Mouse (Mus musculus) kidney, embryonic 14.5 days (tissue): ENCODE results near the gene Blm. TPM values are rescaled to one million over a fixed set of nuclear protein-coding genes. Genes with fewer than 3 reads are reported as not detected.

ENCODE experiments used
- ATAC-seq: fragments of 200-750 bp; cut with Nextera tagmentation; 2 replicates; pipeline ENCODE4 v1.8.0; 2017; ENCODE audit warnings: moderate number of reproducible peaks, mild to moderate bottlenecking, moderate TSS enrichment, moderate library complexity; ENCODE audit not compliant: low FRiP score, low TSS enrichment
- H3K27ac ChIP-seq: fragments of 300-500 bp; sonication (generic); 2 replicates; pipeline ENCODE4 v1.5.1; 2014; ENCODE audit warnings: low read depth, mild to moderate bottlenecking, low read length, moderate library complexity, mixed read lengths
- H3K27me3 ChIP-seq: fragments of 300-500 bp; sonication (generic); 2 replicates; pipeline ENCODE4 v1.6.1; 2014; ENCODE audit warnings: mild to moderate bottlenecking, low read length; ENCODE audit not compliant: control insufficient read depth, insufficient read depth
- H3K36me3 ChIP-seq: fragments of 300-500 bp; sonication (generic); 2 replicates; pipeline ENCODE4 v1.6.1; 2014; ENCODE audit warnings: low read length, mixed read lengths; ENCODE audit not compliant: control insufficient read depth, insufficient read depth
- H3K4me1 ChIP-seq: fragments of 300-500 bp; sonication (generic); 2 replicates; pipeline ENCODE4 v1.6.1; 2014; ENCODE audit warnings: low read length, mixed read lengths; ENCODE audit not compliant: control insufficient read depth, insufficient read depth
- H3K4me2 ChIP-seq: fragments of 300-500 bp; sonication (generic); replicated peaks from 2 replicates; pipeline ENCODE4 v1.6.1; 2014; ENCODE audit warnings: low read depth, mild to moderate bottlenecking, low read length
- H3K4me3 ChIP-seq: fragments of 300-500 bp; sonication (generic); 2 replicates; pipeline ENCODE4 v1.5.1; 2014; ENCODE audit warnings: mild to moderate bottlenecking, low read length
- H3K9ac ChIP-seq: fragments of 300-500 bp; sonication (generic); 2 replicates; pipeline ENCODE4 v1.6.1; 2014; ENCODE audit warnings: low read depth, mild to moderate bottlenecking, low read length, moderate library complexity
- H3K9me3 ChIP-seq: fragments of 300-500 bp; sonication (generic); 2 replicates; pipeline ENCODE4 v1.6.1; 2016; ENCODE audit warnings: low read length; ENCODE audit not compliant: control insufficient read depth
- WGBS: fragments of 180-500 bp; shearing (Covaris S2); extraction: QIAGEN DNeasy Blood & Tissue Kit; methylation state at CpG from one replicate; pipeline ENCODE4 v1.1.7; 2014; 5-methylcytosine and 5-hydroxymethylcytosine counted together
- polyA plus RNA-seq: library from polyadenylated mRNA; unstranded; fragments of >200 nt; fragmentation: Nextera tagmentation; extraction: Ambion mirVana; gene quantifications from 2 replicates; pipeline ENCODE4 v1.2.1, GENCODE M21; 2014

Blm gene
- polyA plus RNA-seq, result 24.1 and 34.5 TPM in 2 replicates

DNA sequence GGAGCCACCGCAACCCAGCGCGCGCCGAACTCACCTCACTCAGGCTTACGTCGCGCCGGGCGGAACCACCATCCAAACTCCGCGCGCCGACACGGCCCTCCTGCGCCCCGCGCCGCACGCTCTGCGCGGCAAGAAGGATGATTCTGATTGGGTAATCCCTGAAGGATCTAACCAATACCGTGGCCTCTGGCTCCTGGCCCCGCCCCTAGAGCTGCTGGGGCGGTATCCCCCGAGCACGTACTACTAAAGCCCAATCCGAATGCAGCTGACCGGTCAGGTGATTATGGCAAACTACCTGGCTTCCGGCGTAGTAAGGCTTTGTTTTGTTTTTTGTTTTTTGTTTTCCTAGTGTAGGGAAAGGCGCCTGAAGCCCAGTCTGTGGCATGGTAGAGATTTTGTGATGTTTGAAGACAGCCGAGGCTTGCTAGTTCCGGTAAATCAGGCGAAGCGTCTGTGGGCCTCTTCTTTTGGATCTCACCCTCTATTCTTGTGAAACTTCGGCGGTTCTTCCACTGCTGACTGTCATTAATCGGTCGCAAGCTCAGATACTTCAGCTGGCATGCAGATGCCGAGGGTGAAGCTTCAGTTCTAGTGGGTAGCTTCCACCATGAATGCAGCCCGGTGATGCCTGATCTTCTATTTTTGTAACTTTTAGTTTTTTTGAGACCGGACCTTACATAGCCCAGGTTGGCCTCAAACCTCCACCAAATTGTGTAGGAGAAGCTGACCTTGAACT lies at the start of gene Blm:
Gene Blm (minus strand): TSS at position 111 of the 736 bp plus-strand sequence.
- H3K9ac ChIP-seq, result peak within 1 kb of the TSS; percentile 83
- H3K36me3 ChIP-seq, result no peaks in the 10 kb centered on the region
- WGBS, result under 1% methylated on average over 43 of the region's 43 CpGs
- no peaks in the 10 kb centered on the region for H3K27me3 ChIP-seq
- peak within 1 kb of the TSS; percentile 90 for H3K4me2 ChIP-seq
- peak within 1 kb of the TSS; percentile 77 for H3K27ac ChIP-seq
- H3K4me3 ChIP-seq, result peak within 1 kb of the TSS; percentile 61
- ATAC-seq, result peak; percentile 100
- H3K4me1 ChIP-seq, result peaks cover 11% of the 10 kb centered on the region; the same call in 1 of the 2 replicates
- H3K9me3 ChIP-seq, result no peaks in the 10 kb centered on the region

GRCm38 (mm10) chr7:80583981-80584380 lies 49.1 kb upstream of the Blm start:
- H3K27ac ChIP-seq, result no peak overlapping the region
- no peak overlapping the region for H3K9ac ChIP-seq
- H3K27me3 ChIP-seq, result no peaks in the 10 kb centered on the region
- H3K4me1 ChIP-seq, result peaks cover 29% of the 10 kb centered on the region
- peaks cover 5% of the 10 kb centered on the region for H3K36me3 ChIP-seq
- no peak overlapping the region for H3K4me2 ChIP-seq
- peak; percentile 50 for ATAC-seq
- no peak overlapping the region for H3K4me3 ChIP-seq
- 28% methylated on average over 6 of the region's 6 CpGs for WGBS
- no peaks in the 10 kb centered on the region for H3K9me3 ChIP-seq

DNA sequence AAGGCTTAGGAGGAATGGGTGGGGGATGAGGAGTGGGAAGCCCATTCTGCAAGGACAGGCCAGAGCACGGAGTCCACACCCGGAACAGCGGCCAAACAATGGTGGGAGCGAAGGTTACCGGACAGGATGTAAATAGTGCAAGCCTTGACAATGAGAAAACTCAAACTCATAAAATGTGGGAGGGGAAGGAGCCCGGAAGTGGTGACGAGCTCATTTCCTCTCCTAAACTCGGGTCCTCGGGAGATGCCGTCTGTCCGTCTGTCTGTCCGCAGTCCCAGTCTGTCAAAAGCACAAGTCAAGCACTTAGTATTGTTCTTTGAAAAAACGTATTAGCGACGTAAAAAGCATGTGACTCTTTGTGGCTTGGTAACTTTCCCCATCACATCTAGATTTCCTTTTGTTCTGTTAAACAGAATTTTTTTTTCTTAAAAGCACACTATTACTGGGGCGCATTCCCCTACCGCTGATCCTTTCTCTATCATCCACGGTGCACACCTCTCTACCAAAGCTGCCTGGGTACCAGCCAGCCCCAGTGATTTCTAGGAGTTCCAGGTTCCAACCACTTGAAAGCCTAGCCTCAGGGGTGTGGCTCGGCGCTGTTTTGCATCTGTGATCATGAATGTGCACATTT lies 48.0 kb upstream of the Blm start:
- 0 out of 2 replicates have a peak overlapping the region, but pooled peaks have one; percentile 28 for H3K9ac ChIP-seq
- no peak overlapping the region for H3K4me3 ChIP-seq
- peaks cover 29% of the 10 kb centered on the region for H3K4me1 ChIP-seq
- no peaks in the 10 kb centered on the region for H3K36me3 ChIP-seq
- WGBS, result 38% methylated on average over 20 of the region's 20 CpGs
- H3K27me3 ChIP-seq, result no peaks in the 10 kb centered on the region
- H3K9me3 ChIP-seq, result no peaks in the 10 kb centered on the region
- no peak for ATAC-seq
- H3K4me2 ChIP-seq, result peak overlapping the region; percentile 30
- H3K27ac ChIP-seq, result peak overlapping the region; percentile 74

GRCm38 (mm10) chr7:80580368-80580767 lies 45.4 kb upstream of the Blm start:
- peaks cover 10% of the 10 kb centered on the region; the same call in 1 of the 2 replicates for H3K4me1 ChIP-seq
- no peak overlapping the region for H3K27ac ChIP-seq
- H3K4me3 ChIP-seq, result no peak overlapping the region
- no peak for ATAC-seq
- no peak overlapping the region for H3K4me2 ChIP-seq
- no peaks in the 10 kb centered on the region for H3K9me3 ChIP-seq
- WGBS, result 28% methylated on average over 6 of the region's 6 CpGs
- H3K36me3 ChIP-seq, result no peaks in the 10 kb centered on the region
- no peaks in the 10 kb centered on the region for H3K27me3 ChIP-seq
- no peak overlapping the region for H3K9ac ChIP-seq

GRCm38 (mm10) chr7:80577417-80577980 lies 42.6 kb upstream of the Blm start:
- Histone ChIP-seq H3K9me3 (no peaks in the 10 kb centered on the region), H3K4me2 (no peak overlapping the region), H3K4me1 (no peaks in the 10 kb centered on the region; the same call in 1 of the 2 replicates), H3K4me3 (no peak overlapping the region), H3K36me3 (no peaks in the 10 kb centered on the region), H3K27me3 (no peaks in the 10 kb centered on the region), H3K27ac (no peak overlapping the region), H3K9ac (no peak overlapping the region)
- WGBS, result 80% methylated on average over 14 of the region's 14 CpGs
- ATAC-seq, result no peak

DNA sequence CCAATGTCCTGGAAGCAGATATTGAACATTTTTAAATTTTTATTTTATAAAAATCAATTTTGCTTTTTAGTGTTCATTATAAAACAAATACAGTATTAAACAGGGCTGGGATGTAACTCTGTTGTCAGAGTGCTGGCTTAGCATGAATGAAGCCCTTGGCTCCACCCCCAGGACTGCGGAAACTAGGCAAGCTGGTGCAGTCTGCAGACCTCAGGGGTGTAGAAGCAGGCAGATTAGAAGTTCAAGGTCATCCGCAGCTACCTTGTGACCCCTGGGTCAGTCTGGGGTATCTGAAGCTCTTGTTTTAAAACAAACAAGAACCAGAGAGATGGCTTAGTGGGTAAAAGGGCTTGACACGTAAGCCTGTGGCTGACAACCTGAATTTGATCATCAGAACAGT lies 41.7 kb upstream of the Blm start:
- no peak overlapping the region for H3K4me2 ChIP-seq
- no peaks in the 10 kb centered on the region for H3K4me1 ChIP-seq
- 78% methylated on average over 3 of the region's 3 CpGs for WGBS
- H3K9ac ChIP-seq, result no peak overlapping the region
- H3K9me3 ChIP-seq, result no peaks in the 10 kb centered on the region
- no peak overlapping the region for H3K27ac ChIP-seq
- ATAC-seq, result no peak
- no peaks in the 10 kb centered on the region for H3K27me3 ChIP-seq
- H3K36me3 ChIP-seq, result no peaks in the 10 kb centered on the region
- no peak overlapping the region for H3K4me3 ChIP-seq

GRCm38 (mm10) chr7:80575750-80576149 lies 40.8 kb upstream of the Blm start:
- no peak for ATAC-seq
- Histone ChIP-seq H3K27ac (no peak overlapping the region), H3K27me3 (no peaks in the 10 kb centered on the region), H3K4me1 (no peaks in the 10 kb centered on the region), H3K36me3 (no peaks in the 10 kb centered on the region), H3K9me3 (no peaks in the 10 kb centered on the region), H3K4me3 (no peak overlapping the region), H3K4me2 (no peak overlapping the region), H3K9ac (no peak overlapping the region)
- WGBS, result 71% methylated on average over 9 of the region's 9 CpGs

- 57% methylated on average over 3 of the region's 3 CpGs for WGBS
Measured at GRCm38 (mm10) chr7:80573076-80573475, 38.2 kb upstream of the Blm start.

DNA sequence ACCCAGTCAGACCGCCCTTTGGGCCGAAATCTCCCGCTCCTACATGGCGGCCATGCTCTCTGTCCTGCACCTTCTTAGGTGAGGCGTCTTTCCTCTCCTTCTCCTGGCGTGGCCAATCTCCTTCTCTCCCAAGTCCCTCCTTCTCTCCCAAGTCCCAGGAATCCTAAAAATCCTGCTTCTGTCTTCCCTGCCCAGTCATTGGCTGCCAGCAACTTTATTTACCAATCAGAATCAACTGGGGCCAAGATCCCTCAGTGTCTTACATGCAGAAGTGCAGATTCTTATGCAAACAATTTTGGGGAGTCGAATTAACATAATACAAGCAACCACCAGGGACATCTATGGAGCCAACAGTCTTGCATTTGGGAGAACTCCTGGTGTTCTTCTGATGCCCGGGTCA lies 33.1 kb upstream of the Blm start:
- Histone ChIP-seq H3K4me1 (no peaks in the 10 kb centered on the region), H3K36me3 (no peaks in the 10 kb centered on the region), H3K9me3 (no peaks in the 10 kb centered on the region), H3K9ac (no peak overlapping the region), H3K4me3 (no peak overlapping the region), H3K27me3 (no peaks in the 10 kb centered on the region), H3K27ac (no peak overlapping the region), H3K4me2 (no peak overlapping the region)
- ATAC-seq, result no peak
- WGBS, result 84% methylated on average over 8 of the region's 8 CpGs

More at GRCm38 (mm10) chr7:80573076-80573475, 38.2 kb upstream of the Blm start:
- ATAC-seq, result no peak
- no peak overlapping the region for H3K27ac ChIP-seq
- no peak overlapping the region for H3K4me3 ChIP-seq
- no peak overlapping the region for H3K9ac ChIP-seq
- H3K4me1 ChIP-seq, result no peaks in the 10 kb centered on the region
- no peaks in the 10 kb centered on the region for H3K27me3 ChIP-seq
- no peak overlapping the region for H3K4me2 ChIP-seq
- no peaks in the 10 kb centered on the region for H3K9me3 ChIP-seq
- no peaks in the 10 kb centered on the region for H3K36me3 ChIP-seq
